Mouse (Mus musculus): ENCODE data around the gene Kcnma1.

- TF ChIP-seq CTCF (IDR thresholded peaks at IDR 0.05; ENCODE audit: extremely low read depth, insufficient read length, insufficient replicate concordance, low read depth, low read length) (no peak), POLR2A (IDR thresholded peaks at IDR 0.05; ENCODE audit: low read depth, low read length) (no peak)
These were observed 17.9 kb upstream of the Kcnma1 start for GRCm38 (mm10) chr14:24032201-24032600.
